Mouse (Mus musculus) midbrain, embryonic 11.5 days (tissue): ENCODE data around the gene Dpf3. TPM values are rescaled to one million over a fixed set of nuclear protein-coding genes. Genes with fewer than 3 reads are reported as not detected.

ENCODE experiments used
- ATAC-seq: fragments of 200-750 bp; cut with Nextera tagmentation; 2 replicates; pipeline ENCODE4 v1.8.0; 2017; ENCODE audit warnings: moderate TSS enrichment, moderate library complexity; ENCODE audit not compliant: low FRiP score
- DNase-seq: peaks from one replicate; pipeline ENCODE4 v3.0.0; 2015; ENCODE audit warnings: low spot score; ENCODE audit errors: missing footprints
- H3K27ac ChIP-seq: fragments of 300-500 bp; sonication (generic); 2 replicates; pipeline ENCODE4 v1.5.1; 2014; ENCODE audit warnings: low read depth, low read length
- H3K27me3 ChIP-seq: fragments of 300-500 bp; sonication (generic); 2 replicates; pipeline ENCODE4 v1.6.1; 2014; ENCODE audit warnings: mild to moderate bottlenecking, low read length, moderate library complexity, mixed read lengths; ENCODE audit not compliant: control insufficient read depth, insufficient read depth
- H3K36me3 ChIP-seq: fragments of 300-500 bp; sonication (generic); 2 replicates; pipeline ENCODE4 v1.6.1; 2014; ENCODE audit warnings: mild to moderate bottlenecking, low read length, moderate library complexity, mixed read lengths; ENCODE audit not compliant: control insufficient read depth, insufficient read depth
- H3K4me1 ChIP-seq: fragments of 300-500 bp; sonication (generic); 2 replicates; pipeline ENCODE4 v1.6.1; 2014; ENCODE audit warnings: low read length; ENCODE audit not compliant: control insufficient read depth, insufficient read depth
- H3K4me2 ChIP-seq: fragments of 300-500 bp; sonication (generic); 2 replicates; pipeline ENCODE4 v1.6.1; 2014; ENCODE audit warnings: mild to moderate bottlenecking, moderate library complexity
- H3K4me3 ChIP-seq: fragments of 300-500 bp; sonication (generic); 2 replicates; pipeline ENCODE4 v1.5.1; 2014; ENCODE audit warnings: low read depth, low read length
- H3K9ac ChIP-seq: fragments of 300-500 bp; sonication (generic); 2 replicates; pipeline ENCODE4 v1.6.1; 2014; ENCODE audit warnings: low read length
- H3K9me3 ChIP-seq: fragments of 300-500 bp; sonication (generic); 2 replicates; pipeline ENCODE4 v1.6.1; 2016; ENCODE audit warnings: low read length; ENCODE audit not compliant: control insufficient read depth
- WGBS: fragments of 180-500 bp; shearing (Covaris S2); extraction: QIAGEN DNeasy Blood & Tissue Kit; methylation state at CpG from one replicate; pipeline ENCODE4 v1.1.7; 2014; 5-methylcytosine and 5-hydroxymethylcytosine counted together
- polyA plus RNA-seq: library from polyadenylated mRNA; unstranded; fragments of >200 nt; fragmentation: Nextera tagmentation; extraction: Ambion mirVana; gene quantifications from 2 replicates; pipeline ENCODE4 v1.2.1, GENCODE M21; 2014

Dpf3 gene
- polyA plus RNA-seq, 1 experiment from 2014 or later = 11.3 TPM

DNA sequence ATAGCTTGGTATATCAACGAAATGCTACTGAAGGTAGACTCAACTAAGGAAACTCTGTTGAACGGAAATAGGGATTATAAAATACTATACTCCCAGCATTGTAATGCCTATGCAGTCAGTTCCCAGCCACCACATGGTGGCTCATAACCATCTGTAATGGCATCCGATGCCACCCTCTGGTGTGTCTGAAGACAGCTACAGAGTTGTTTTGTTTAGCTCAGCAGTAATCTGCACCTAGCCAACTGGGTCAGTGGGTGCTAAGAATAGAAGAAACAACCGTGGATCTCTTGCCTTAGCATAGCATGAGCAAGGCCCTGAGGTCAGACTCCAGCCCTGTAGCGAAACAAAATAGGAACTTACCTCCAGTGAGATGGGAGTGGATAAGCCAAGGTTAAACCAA, 36.8 kb upstream of the Dpf3 start:
- Histone ChIP-seq H3K36me3 (no peaks in the 10 kb centered on the region), H3K4me2 (no peak overlapping the region), H3K4me3 (no peak overlapping the region), H3K4me1 (peaks cover 4% of the 10 kb centered on the region; the same call in 1 of the 2 replicates), H3K27me3 (no peaks in the 10 kb centered on the region), H3K9me3 (no peaks in the 10 kb centered on the region), H3K9ac (no peak overlapping the region), H3K27ac (no peak overlapping the region)
- no peak for ATAC-seq
- no peak for DNase-seq
- WGBS = 80% methylated on average over 5 of the region's 5 CpGs

GRCm38 (mm10) chr12:83523892-83524291, 36.4 kb upstream of the Dpf3 start:
- H3K27ac ChIP-seq = no peak overlapping the region
- H3K4me2 ChIP-seq = no peak overlapping the region
- 92% methylated on average over 4 of the region's 4 CpGs for whole genome bisulfite sequencing
- no peaks in the 10 kb centered on the region for H3K36me3 ChIP-seq
- peaks cover 4% of the 10 kb centered on the region; the same call in 1 of the 2 replicates for H3K4me1 ChIP-seq
- ATAC-seq (no peak), DNase-seq (no peak)
- H3K9me3 ChIP-seq = no peaks in the 10 kb centered on the region
- H3K27me3 ChIP-seq = no peaks in the 10 kb centered on the region
- H3K4me3 ChIP-seq = no peak overlapping the region
- H3K9ac ChIP-seq = no peak overlapping the region

- peaks cover 4% of the 10 kb centered on the region; the same call in 1 of the 2 replicates for H3K4me1 ChIP-seq
- H3K27me3 ChIP-seq = no peaks in the 10 kb centered on the region
- no peak overlapping the region for H3K9ac ChIP-seq
- no peaks in the 10 kb centered on the region for H3K9me3 ChIP-seq
- 90% methylated on average over 6 of the region's 6 CpGs for WGBS
- no peak overlapping the region for H3K27ac ChIP-seq
- no peak overlapping the region for H3K4me2 ChIP-seq
- H3K36me3 ChIP-seq = no peaks in the 10 kb centered on the region
- DNase-seq = no peak
- no peak for ATAC-seq
- no peak overlapping the region for H3K4me3 ChIP-seq
These were observed 35.5 kb upstream of the Dpf3 start for GRCm38 (mm10) chr12:83523056-83523455.

GRCm38 (mm10) chr12:83521083-83521482, 33.6 kb upstream of the Dpf3 start:
- H3K27ac ChIP-seq = no peak overlapping the region
- H3K9ac ChIP-seq = peak overlapping the region; percentile 68; the same call in 1 of the 2 replicates
- WGBS = 50% methylated on average over 8 of the region's 8 CpGs

DNA sequence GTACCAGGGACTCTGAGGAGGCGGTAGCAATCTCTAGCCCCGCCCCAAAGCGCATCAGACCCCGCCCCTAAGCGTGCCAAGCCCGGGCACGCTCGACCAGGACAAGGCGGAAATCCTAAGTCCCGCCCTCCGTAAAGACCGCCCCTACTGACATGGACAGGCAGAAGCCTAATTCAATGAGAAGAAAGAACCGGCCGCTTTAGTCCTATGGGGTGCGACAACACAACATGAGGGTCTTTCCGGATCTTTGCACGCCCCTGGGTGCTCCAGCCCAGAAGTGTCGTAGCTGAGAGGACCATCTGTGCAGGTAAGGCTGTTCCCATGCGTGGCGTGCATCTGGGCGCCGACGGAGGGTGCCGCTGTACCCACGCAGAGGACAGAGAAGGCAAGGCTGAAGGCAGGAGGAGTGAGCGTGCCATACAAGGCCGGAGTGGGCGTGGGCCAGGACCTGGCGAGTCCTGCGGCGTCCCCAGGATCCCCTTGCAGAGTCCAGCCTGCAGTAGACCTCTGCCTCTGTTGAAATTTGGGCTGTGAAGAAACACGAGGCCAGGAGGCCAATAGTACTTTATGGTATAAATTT, 32.9 kb upstream of the Dpf3 start, which contains the start of gene Dcaf4:
Dcaf4 (plus strand) TSS at position 156 of the 580 bp plus-strand sequence.
- Histone ChIP-seq H3K27me3 (no peaks in the 10 kb centered on the region), H3K27ac (no peak within 1 kb of the TSS), H3K4me3 (peak within 1 kb of the TSS; percentile 70), H3K9ac (peak within 1 kb of the TSS; percentile 68), H3K36me3 (no peaks in the 10 kb centered on the region), H3K4me2 (peak within 1 kb of the TSS; percentile 54), H3K4me1 (peaks cover 4% of the 10 kb centered on the region; the same call in 1 of the 2 replicates), H3K9me3 (no peaks in the 10 kb centered on the region)
- DNase-seq = peak; percentile 100
- ATAC-seq = peak; percentile 98
- WGBS = under 1% methylated on average over 32 of the region's 32 CpGs

More at GRCm38 (mm10) chr12:83521083-83521482, 33.6 kb upstream of the Dpf3 start:
- H3K36me3 ChIP-seq = no peaks in the 10 kb centered on the region
- peak; percentile 86 for DNase-seq
- peak overlapping the region; percentile 70 for H3K4me3 ChIP-seq
- H3K9me3 ChIP-seq = no peaks in the 10 kb centered on the region
- ATAC-seq = no peak
- peaks cover 4% of the 10 kb centered on the region; the same call in 1 of the 2 replicates for H3K4me1 ChIP-seq
- H3K4me2 ChIP-seq = peak overlapping the region; percentile 54
- no peaks in the 10 kb centered on the region for H3K27me3 ChIP-seq

- Histone ChIP-seq H3K4me3 (no peak overlapping the region), H3K27ac (no peak overlapping the region), H3K4me1 (peaks cover 4% of the 10 kb centered on the region; the same call in 1 of the 2 replicates), H3K9me3 (no peaks in the 10 kb centered on the region), H3K9ac (no peak overlapping the region), H3K36me3 (no peaks in the 10 kb centered on the region), H3K4me2 (no peak overlapping the region), H3K27me3 (no peaks in the 10 kb centered on the region)
- DNase-seq = no peak
- ATAC-seq = no peak
- 84% methylated on average over 3 of the region's 3 CpGs for WGBS
These were observed 30.1 kb upstream of the Dpf3 start for GRCm38 (mm10) chr12:83517580-83517979.

DNA sequence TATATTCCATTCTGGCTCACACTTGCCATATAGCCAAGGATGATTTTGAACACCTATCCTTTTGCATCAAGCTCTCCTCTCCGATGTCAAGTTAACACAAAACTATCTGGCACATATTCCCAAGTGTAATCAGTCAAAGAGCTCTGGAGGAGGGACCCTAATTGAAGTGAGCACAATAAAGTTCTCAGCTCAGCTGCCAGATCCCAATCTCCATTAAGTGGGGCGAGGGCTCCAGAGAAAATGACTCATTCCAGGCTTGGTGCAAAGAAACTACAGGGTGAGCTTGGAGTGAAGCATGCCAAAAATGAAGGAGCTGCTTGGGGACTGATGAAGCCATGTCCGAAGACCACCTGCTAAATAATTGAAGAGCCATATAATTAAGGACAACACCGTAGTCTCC, 26.7 kb upstream of the Dpf3 start:
- WGBS = 84% methylated on average over 4 of the region's 4 CpGs
- ATAC-seq (no peak), DNase-seq (no peak)

DNA sequence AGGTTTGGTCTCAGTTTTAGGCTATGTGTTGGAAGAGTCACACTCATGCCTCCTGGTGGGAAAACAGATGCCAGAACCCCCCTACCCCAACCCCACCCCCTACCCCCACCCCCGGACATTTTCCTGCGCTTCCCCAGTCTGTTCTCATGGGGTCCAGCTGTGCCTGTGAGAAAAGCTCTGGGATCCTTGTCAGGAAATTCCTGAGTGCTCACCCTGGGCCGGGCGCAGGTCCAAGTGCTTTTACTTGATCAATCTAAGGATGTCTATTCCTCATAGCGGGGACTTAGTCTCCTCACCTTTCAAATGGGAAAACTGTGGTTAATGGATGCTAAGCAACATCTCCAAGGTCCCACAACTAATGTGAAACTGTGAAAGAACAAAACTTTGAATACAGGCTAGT, 25.7 kb upstream of the Dpf3 start:
- DNase-seq = no peak
- H3K27ac ChIP-seq = no peak overlapping the region
- H3K4me1 ChIP-seq = no peaks in the 10 kb centered on the region
- H3K36me3 ChIP-seq = no peaks in the 10 kb centered on the region
- WGBS = 40% methylated on average over 5 of the region's 5 CpGs
- no peak overlapping the region for H3K4me2 ChIP-seq
- H3K9ac ChIP-seq = no peak overlapping the region
- no peak overlapping the region for H3K4me3 ChIP-seq
- no peak for ATAC-seq
- H3K27me3 ChIP-seq = no peaks in the 10 kb centered on the region
- no peaks in the 10 kb centered on the region for H3K9me3 ChIP-seq

More for the DNA sequence above, 26.7 kb upstream of the Dpf3 start:
- Histone ChIP-seq H3K4me1 (no peaks in the 10 kb centered on the region), H3K36me3 (no peaks in the 10 kb centered on the region), H3K9me3 (no peaks in the 10 kb centered on the region), H3K27ac (no peak overlapping the region), H3K4me3 (no peak overlapping the region), H3K27me3 (no peaks in the 10 kb centered on the region), H3K4me2 (no peak overlapping the region), H3K9ac (no peak overlapping the region)

- no peak overlapping the region for H3K9ac ChIP-seq
- ATAC-seq = no peak
- 52% methylated on average over 4 of the region's 4 CpGs for WGBS
- no peak for DNase-seq
- H3K27ac ChIP-seq = no peak overlapping the region
- H3K4me3 ChIP-seq = no peak overlapping the region
- no peaks in the 10 kb centered on the region for H3K4me1 ChIP-seq
- H3K36me3 ChIP-seq = no peaks in the 10 kb centered on the region
- H3K27me3 ChIP-seq = no peaks in the 10 kb centered on the region
- H3K4me2 ChIP-seq = no peak overlapping the region
- H3K9me3 ChIP-seq = no peaks in the 10 kb centered on the region
These were observed 25.3 kb upstream of the Dpf3 start for GRCm38 (mm10) chr12:83512783-83513182.
